Mouse (Mus musculus) gastrocnemius, adult 2 months (tissue): ENCODE measurements at regions not wholly inside any gene's neighbourhood (a gene's known extent, or its start where the extent isn't known, plus 50 kb on each side); places are given as distances from the start of the nearest gene placed in this dataset.

ENCODE experiments used
- DNase-seq: peaks from one replicate; pipeline ENCODE4 v3.0.0; 2022
- H3K27ac ChIP-seq: fragments of 200-600 bp; 2 replicates; pipeline ENCODE4 v1.8.1; 2022; ENCODE audit warnings: mild to moderate bottlenecking
- H3K4me3 ChIP-seq: fragments of 200-600 bp; 2 replicates; pipeline ENCODE4 v1.8.1; 2022; ENCODE audit warnings: mild to moderate bottlenecking, moderate library complexity
- CTCF ChIP-seq: fragments of 200-600 bp; IDR thresholded peaks from 2 replicates; pipeline ENCODE4 v1.8.1; 2022; ENCODE audit warnings: antibody characterized with exemption, mild to moderate bottlenecking, moderate library complexity
- intact Hi-C: fragments of 180-260 bp; cut with DNase I; formaldehyde crosslinking; loops from one replicate; pipeline ENCODE4 v1.15.1; 2025

DNA sequence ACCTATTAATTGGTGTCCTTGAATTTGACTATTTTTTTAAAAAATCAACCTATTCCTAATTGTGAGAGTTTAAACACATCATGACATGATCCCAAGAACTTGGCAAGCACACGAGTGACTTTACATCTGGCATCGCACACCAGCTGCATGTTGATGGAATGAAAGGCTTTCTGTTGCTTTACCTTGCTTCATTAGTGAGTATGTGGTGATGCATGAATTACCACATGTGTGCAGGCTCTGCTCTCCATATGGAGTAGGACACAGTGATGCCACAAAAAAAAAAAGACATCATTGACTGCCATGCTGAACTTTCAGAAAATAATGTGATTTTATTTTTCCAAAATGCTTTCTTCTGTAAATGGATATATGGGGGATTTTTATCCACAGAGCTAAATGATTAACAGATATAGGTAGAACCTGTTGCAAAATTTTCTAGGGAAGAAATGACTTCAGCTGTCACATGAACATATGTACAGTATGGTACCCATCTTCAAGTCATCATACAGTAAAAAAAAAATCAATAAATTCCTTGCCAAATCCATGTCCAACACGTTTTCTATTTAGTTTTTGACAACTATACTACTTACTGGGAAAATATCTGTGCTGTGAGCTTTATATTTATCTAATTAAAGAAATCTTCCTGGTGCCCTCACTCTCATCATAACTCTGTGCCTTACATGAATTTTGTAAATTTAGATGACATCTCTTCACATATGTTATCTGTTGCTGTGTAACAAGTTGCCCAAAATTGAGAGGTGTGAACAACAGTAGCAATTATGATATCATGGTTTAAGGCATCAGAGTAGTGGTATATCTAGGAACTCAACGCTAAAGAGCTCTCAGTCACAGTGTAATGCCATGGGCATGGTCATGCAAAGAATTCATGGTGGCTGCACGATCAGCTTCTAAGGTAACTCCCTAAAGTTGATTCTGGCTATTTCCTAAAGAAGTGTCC, 84.0 kb upstream of the Arrdc3 start:
- H3K27ac ChIP-seq: no peak overlapping the region
- TF ChIP-seq CTCF: no peak
- no peak overlapping the region for H3K4me3 ChIP-seq
- DNase-seq: no peak
- intact Hi-C loops: no loop called here

DNA sequence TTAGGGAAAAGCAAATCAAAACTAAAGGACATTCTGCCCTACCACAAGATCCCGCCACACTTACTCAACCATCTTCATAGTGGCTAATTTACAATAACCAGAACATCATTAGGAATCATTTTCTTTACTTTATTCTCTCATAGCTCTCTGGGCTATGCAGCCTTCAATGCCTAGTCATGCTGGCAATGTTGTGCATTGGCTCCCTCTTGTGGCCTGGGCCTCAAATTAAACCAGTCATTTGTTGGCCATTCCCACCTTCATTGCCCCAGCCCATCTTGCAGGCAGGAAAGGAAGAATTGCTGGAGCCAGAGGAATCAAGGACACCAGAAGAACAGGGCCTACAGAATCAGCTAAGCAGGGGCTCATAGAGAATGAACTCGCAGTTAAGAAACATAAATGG, 77.0 kb upstream of the Arrdc3 start:
- Histone ChIP-seq H3K4me3 (no peak overlapping the region), H3K27ac (no peak overlapping the region)
- intact Hi-C loops: no loop called here
- peak; percentile 25; the same call in 1 of the 2 replicates for TF ChIP-seq CTCF
- DNase-seq: no peak

DNA sequence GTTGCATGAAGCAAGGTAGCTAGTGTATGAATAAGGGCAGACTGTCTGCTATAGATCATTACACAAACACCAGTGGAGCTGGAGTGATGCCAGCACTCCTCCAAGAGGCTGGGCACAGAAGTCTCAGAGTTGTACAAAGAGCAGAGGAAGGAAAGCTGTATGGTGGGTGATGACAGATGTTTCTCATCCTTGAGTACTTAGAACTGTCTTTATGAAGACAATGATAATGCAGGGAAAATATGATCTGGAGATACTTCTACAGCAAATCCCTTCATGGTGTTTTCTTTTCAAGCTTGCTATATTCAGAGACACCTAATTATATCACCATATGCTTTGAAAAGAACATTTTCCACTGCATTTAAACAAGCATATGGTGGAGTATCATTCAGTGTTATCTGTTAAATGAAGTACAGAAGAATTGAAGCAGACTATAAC, 56.1 kb upstream of the Arrdc3 start:
- no peak overlapping the region for H3K27ac ChIP-seq
- TF ChIP-seq CTCF: no peak
- H3K4me3 ChIP-seq: no peak overlapping the region
- no peak for DNase-seq
- intact Hi-C loops: no loop called here
